ENCODE assay signal across 8 mouse cellular contexts in genomic region chr7:67788713-67789112, GRCm38 (mm10). TPM values are rescaled to one million over a fixed set of nuclear protein-coding genes. Genes with fewer than 3 reads are reported as not detected.
DNase-seq lines count a peak whose midpoint lies in the region; ATAC-seq and TF ChIP-seq lines count a peak whose summit lies in the region.

No protein-coding gene starts in this region.

- no peak overlapping the region for H3K4me2 ChIP-seq in forebrain, embryonic 11.5 days (ENCODE audit: low read depth, low read length, severe bottlenecking)
- peak overlapping the region; percentile 30; the same call in 1 of the 2 replicates for H3K4me2 ChIP-seq in lung, embryonic 15.5 days

- WGBS in forebrain, embryonic 11.5 days, result 16% methylated on average over 10 of the region's 10 CpGs
- WGBS in lung, embryonic 15.5 days, result 10% methylated on average over 10 of the region's 10 CpGs

- no peak overlapping the region for H3K9ac ChIP-seq in forebrain, embryonic 11.5 days (ENCODE audit: low read length)
- H3K9ac ChIP-seq in lung, embryonic 15.5 days, result no peak overlapping the region

- no peaks in the 10 kb centered on the region for H3K4me1 ChIP-seq in G1E (ENCODE audit: insufficient read depth, low read depth, low read length)
- H3K4me1 ChIP-seq in forebrain, embryonic 11.5 days (replicated peaks; ENCODE audit: control insufficient read depth, insufficient read depth, low read length), result no peaks in the 10 kb centered on the region
- peaks cover 10% of the 10 kb centered on the region; the same call in 1 of the 2 replicates for H3K4me1 ChIP-seq in lung, embryonic 15.5 days

- H3K27ac ChIP-seq in forebrain, embryonic 11.5 days (ENCODE audit: low read depth, low read length), result no peak overlapping the region
- H3K27ac ChIP-seq in lung, embryonic 15.5 days, result no peak overlapping the region

- H3K4me3 ChIP-seq in G1E (ENCODE audit: low read depth, low read length), result no peak overlapping the region
- no peak overlapping the region for H3K4me3 ChIP-seq in forebrain, embryonic 11.5 days (ENCODE audit: low read depth, low read length)
- H3K4me3 ChIP-seq in lung, embryonic 15.5 days, result no peak overlapping the region; the same call in 1 of the 2 replicates

- no peak for DNase-seq in G1E (ENCODE audit: low spot score)
- DNase-seq in c-Kit-negative CD71-positive TER-119-positive erythroid progenitor cells, embryonic 14.5 days (ENCODE audit: low read depth, low spot score), result peak; percentile 30
- DNase-seq in forebrain, embryonic 11.5 days (ENCODE audit: low spot score), result peak; percentile 80
- peak; percentile 29 for DNase-seq in heart, postnatal 25 days (ENCODE audit: low spot score)
- peak; percentile 45 to 82 for DNase-seq in layer of hippocampus, adult 18-20 months (ENCODE audit: low spot score in 2 of 2)
- peak; percentile 88 for DNase-seq in retina, embryonic 14.5 days (ENCODE audit: low spot score)
- DNase-seq in urinary bladder, postnatal 25 days (ENCODE audit: low spot score), result peak; percentile 60

- no peaks in the 10 kb centered on the region for H3K27me3 ChIP-seq in G1E (ENCODE audit: insufficient read depth, low read length)
- H3K27me3 ChIP-seq in forebrain, embryonic 11.5 days (ENCODE audit: control insufficient read depth, insufficient read depth, low read length), result no peaks in the 10 kb centered on the region
- no peaks in the 10 kb centered on the region for H3K27me3 ChIP-seq in lung, embryonic 15.5 days

- TF ChIP-seq CTCF in G1E (IDR thresholded peaks at IDR 0.05; ENCODE audit: low read depth, low read length), result peak; percentile 56

- intact Hi-C loops in heart, postnatal 25 days (cut with DNase I), result loop anchor here (2.0 to 5.0 kb wide), 4 partner anchors 174 to 568 kb away; no protein-coding TSS in a partner anchor

- H3K9me3 ChIP-seq in G1E (replicated peaks), result peaks cover 7% of the 10 kb centered on the region
- H3K9me3 ChIP-seq in forebrain, embryonic 11.5 days (ENCODE audit: control insufficient read depth, low read length), result no peaks in the 10 kb centered on the region
- no peaks in the 10 kb centered on the region for H3K9me3 ChIP-seq in lung, embryonic 15.5 days

- H3K36me3 ChIP-seq in G1E (replicated peaks), result no peaks in the 10 kb centered on the region
- H3K36me3 ChIP-seq in forebrain, embryonic 11.5 days (ENCODE audit: control insufficient read depth, insufficient read depth, low read length), result no peaks in the 10 kb centered on the region
- H3K36me3 ChIP-seq in lung, embryonic 15.5 days, result no peaks in the 10 kb centered on the region

- ATAC-seq in G1E (ENCODE audit: extremely low read depth, insufficient number of reproducible peaks, low FRiP score, poor library complexity, severe bottlenecking), result no peak
- ATAC-seq in forebrain, embryonic 11.5 days (replicated peaks; ENCODE audit: low FRiP score), result no peak
- no peak for ATAC-seq in lung, embryonic 15.5 days (ENCODE audit: borderline replicate concordance, extremely low read depth, low FRiP score, low TSS enrichment)

RNA-seq across cellular contexts. Expression of gene Synm, which starts 29.2 kb away (rescaled TPM):
- total RNA-seq in G1E (2014; fragmentation: Nextera tagmentation), result not detected in 2 replicates
- total RNA-seq in G1E (2017), result 0.11 TPM in 1 of 2 replicates, not detected in the other
- polyA plus RNA-seq in G1E (2012), result not detected in 2 replicates
- 1.1 and 1.3 TPM in 2 replicates for polyA plus RNA-seq in forebrain, embryonic 11.5 days (2014; fragmentation: Nextera tagmentation; extraction: Ambion mirVana)
- total RNA-seq in heart, postnatal 25 days (2021), result 1 to 10 TPM; 7.8 to 9.2 TPM
- total RNA-seq in layer of hippocampus, adult 18-20 months (2021), result 10 to 100 TPM; 24.5 to 26.1 TPM
- polyA plus RNA-seq in lung, embryonic 15.5 days (2015; fragmentation: Nextera tagmentation; extraction: Ambion mirVana), result 9.7 and 12.7 TPM in 2 replicates

Comparison
In these comparisons a context has a peak if more than half of its experiments do, and no peak if none do; other contexts are left out.
1. RNA of gene Synm, which starts 29.2 kb away (total RNA-seq): 24.5 to 26.1 TPM in layer of hippocampus, adult 18-20 months and 7.8 to 9.2 TPM in heart, postnatal 25 days; 0.11 TPM in G1E; every median in the first group is over 4 times any median in the second.